Mouse (Mus musculus) lung, postnatal 0 days (tissue): Measurements from ENCODE around the gene Gopc.

Source experiments
- CTCF ChIP-seq: IDR thresholded peaks from 2 replicates; pipeline ENCODE4 v1.5.1; 2016; ENCODE audit warnings: antibody characterized with exemption, mild to moderate bottlenecking
- EP300 ChIP-seq: IDR thresholded peaks from 2 replicates; pipeline ENCODE4 v1.6.1; 2016; ENCODE audit warnings: antibody characterized with exemption, mild to moderate bottlenecking, control low read depth

GRCm38 (mm10) chr10:52360862-52361609 is 20.9 kb downstream of the Gopc start:
- TF ChIP-seq CTCF: no peak
- TF ChIP-seq EP300: no peak
